Mouse (Mus musculus) heart, embryonic 13.5 days (tissue): ENCODE measurements around the gene Zfp316. TPM values are rescaled to one million over a fixed set of nuclear protein-coding genes. Genes with fewer than 3 reads are reported as not detected.

ENCODE experiments used
- ATAC-seq: fragments of 200-750 bp; cut with Nextera tagmentation; 2 replicates; pipeline ENCODE4 v1.8.0; 2017; ENCODE audit warnings: moderate TSS enrichment; ENCODE audit not compliant: insufficient number of reproducible peaks, low FRiP score, low TSS enrichment; ENCODE audit errors: extremely low read depth
- H3K27ac ChIP-seq: fragments of 300-500 bp; sonication (generic); replicated peaks from 2 replicates; pipeline ENCODE4 v1.5.1; 2015; ENCODE audit warnings: moderate library complexity, mild to moderate bottlenecking, inconsistent platforms
- H3K27me3 ChIP-seq: fragments of 300-500 bp; sonication (generic); replicated peaks from 2 replicates; pipeline ENCODE4 v1.6.1; 2015; ENCODE audit warnings: mild to moderate bottlenecking, inconsistent platforms
- H3K36me3 ChIP-seq: fragments of 300-500 bp; sonication (generic); 2 replicates; pipeline ENCODE4 v1.6.1; 2015; ENCODE audit warnings: mild to moderate bottlenecking, inconsistent platforms
- H3K4me1 ChIP-seq: fragments of 300-500 bp; sonication (generic); 2 replicates; pipeline ENCODE4 v1.6.1; 2015; ENCODE audit warnings: inconsistent platforms
- H3K4me2 ChIP-seq: fragments of 300-500 bp; sonication (generic); 2 replicates; pipeline ENCODE4 v1.6.1; 2015; ENCODE audit warnings: inconsistent platforms, mild to moderate bottlenecking, moderate library complexity
- H3K4me3 ChIP-seq: fragments of 300-500 bp; sonication (generic); 2 replicates; pipeline ENCODE4 v1.5.1; 2015; ENCODE audit warnings: moderate library complexity, mild to moderate bottlenecking, inconsistent platforms
- H3K9ac ChIP-seq: fragments of 300-500 bp; sonication (generic); 2 replicates; pipeline ENCODE4 v1.6.1; 2015; ENCODE audit warnings: inconsistent platforms, mild to moderate bottlenecking, moderate library complexity
- H3K9me3 ChIP-seq: fragments of 300-500 bp; sonication (generic); 2 replicates; pipeline ENCODE4 v1.6.1; 2016; ENCODE audit warnings: inconsistent platforms
- WGBS: fragments of 180-500 bp; shearing (Covaris S2); methylation state at CpG from one replicate; pipeline ENCODE4 v1.1.7; 2015; ENCODE audit warnings: mixed read lengths; 5-methylcytosine and 5-hydroxymethylcytosine counted together
- polyA plus RNA-seq: library from polyadenylated mRNA; unstranded; fragments of >200 nt; fragmentation: Nextera tagmentation; extraction: Ambion mirVana; gene quantifications from 2 replicates; pipeline ENCODE4 v1.2.1, GENCODE M21; 2015

Gene Zfp316
- 1.5 and 1.8 TPM in 2 replicates for polyA plus RNA-seq

- H3K27me3 ChIP-seq = peaks cover 4% of the 10 kb centered on the region
- H3K27ac ChIP-seq = peak within 1 kb of the TSS; percentile 73
- peak; percentile 62; the same call in 1 of the 2 replicates for ATAC-seq
These were observed at the start of gene Zfp316 for GRCm38 (mm10) chr5:143269363-143270150. Zfp316 (minus strand) TSS chr5:143270022.

GRCm38 (mm10) chr5:143317288-143317610, 47.4 kb upstream of the Zfp316 start:
- Histone ChIP-seq H3K9ac (no peak overlapping the region), H3K27ac (no peak overlapping the region), H3K4me1 (peaks cover 18% of the 10 kb centered on the region), H3K9me3 (no peaks in the 10 kb centered on the region), H3K4me3 (no peak overlapping the region), H3K27me3 (no peaks in the 10 kb centered on the region), H3K36me3 (peaks cover 80% of the 10 kb centered on the region), H3K4me2 (no peak overlapping the region)
- no peak for ATAC-seq
- whole genome bisulfite sequencing = 85% methylated on average over 8 of the region's 8 CpGs

More at GRCm38 (mm10) chr5:143269363-143270150, at the start of gene Zfp316:
- Histone ChIP-seq H3K9ac (peak within 1 kb of the TSS; percentile 96), H3K9me3 (no peaks in the 10 kb centered on the region), H3K36me3 (peaks cover under 1% of the 10 kb centered on the region; the same call in 1 of the 2 replicates), H3K4me2 (peak within 1 kb of the TSS; percentile 91), H3K4me1 (peaks cover 40% of the 10 kb centered on the region), H3K4me3 (peak within 1 kb of the TSS; percentile 93)
- WGBS = under 1% methylated on average over 70 of the region's 79 CpGs

- no peak overlapping the region for H3K4me3 ChIP-seq
- H3K36me3 ChIP-seq = peaks cover 80% of the 10 kb centered on the region
- H3K9me3 ChIP-seq = no peaks in the 10 kb centered on the region
- ATAC-seq = no peak
- 87% methylated on average over 5 of the region's 5 CpGs for WGBS
- peaks cover 18% of the 10 kb centered on the region for H3K4me1 ChIP-seq
- no peak overlapping the region for H3K4me2 ChIP-seq
- no peak overlapping the region for H3K9ac ChIP-seq
- no peak overlapping the region for H3K27ac ChIP-seq
- H3K27me3 ChIP-seq = no peaks in the 10 kb centered on the region
These were observed 46.9 kb upstream of the Zfp316 start for GRCm38 (mm10) chr5:143316605-143317287.

- Histone ChIP-seq H3K27ac (no peak overlapping the region), H3K4me3 (peak overlapping the region; percentile 90), H3K4me1 (peaks cover 18% of the 10 kb centered on the region), H3K27me3 (no peaks in the 10 kb centered on the region), H3K9ac (peak overlapping the region; percentile 96), H3K9me3 (no peaks in the 10 kb centered on the region), H3K36me3 (peaks cover 80% of the 10 kb centered on the region), H3K4me2 (peak overlapping the region; percentile 80)
- ATAC-seq = no peak
- 15% methylated on average over 8 of the region's 8 CpGs for WGBS
These were observed 45.7 kb upstream of the Zfp316 start for GRCm38 (mm10) chr5:143315514-143315888.

- peaks cover 80% of the 10 kb centered on the region for H3K36me3 ChIP-seq
- peak within 1 kb of the TSS; percentile 96 for H3K9ac ChIP-seq
- H3K4me1 ChIP-seq = peaks cover 18% of the 10 kb centered on the region
- peak within 1 kb of the TSS; percentile 80 for H3K4me2 ChIP-seq
- under 1% methylated on average over 95 of the region's 101 CpGs for WGBS
- H3K9me3 ChIP-seq = no peaks in the 10 kb centered on the region
- peak within 1 kb of the TSS; percentile 90 for H3K4me3 ChIP-seq
- peak within 1 kb of the TSS; percentile 93 for H3K27ac ChIP-seq
- ATAC-seq = peak; percentile 77
- no peaks in the 10 kb centered on the region for H3K27me3 ChIP-seq
These were observed 45.1 kb upstream of the Zfp316 start, which contains the start of gene E130309D02Rik for GRCm38 (mm10) chr5:143314730-143315513. E130309D02Rik (minus strand) TSS chr5:143315360.

GRCm38 (mm10) chr5:143314183-143314729, 44.4 kb upstream of the Zfp316 start:
- H3K4me3 ChIP-seq = peak overlapping the region; percentile 90
- H3K9me3 ChIP-seq = no peaks in the 10 kb centered on the region
- peak overlapping the region; percentile 80 for H3K4me2 ChIP-seq
- peaks cover 19% of the 10 kb centered on the region for H3K4me1 ChIP-seq
- ATAC-seq = no peak
- H3K27me3 ChIP-seq = no peaks in the 10 kb centered on the region
- H3K27ac ChIP-seq = peak overlapping the region; percentile 93
- peak overlapping the region; percentile 96 for H3K9ac ChIP-seq
- WGBS = 2% methylated on average over 16 of the region's 16 CpGs
- H3K36me3 ChIP-seq = peaks cover 80% of the 10 kb centered on the region

- WGBS = 64% methylated on average over 8 of the region's 8 CpGs
- ATAC-seq = no peak
- no peak overlapping the region for H3K4me2 ChIP-seq
- H3K36me3 ChIP-seq = peaks cover 80% of the 10 kb centered on the region
- no peak overlapping the region for H3K27ac ChIP-seq
- H3K4me1 ChIP-seq = peaks cover 25% of the 10 kb centered on the region
- no peaks in the 10 kb centered on the region for H3K9me3 ChIP-seq
- no peaks in the 10 kb centered on the region for H3K27me3 ChIP-seq
- H3K9ac ChIP-seq = no peak overlapping the region
- H3K4me3 ChIP-seq = no peak overlapping the region
These were observed 42.1 kb upstream of the Zfp316 start for GRCm38 (mm10) chr5:143311886-143312285.

GRCm38 (mm10) chr5:143309916-143310315, 40.1 kb upstream of the Zfp316 start:
- no peak for ATAC-seq
- Histone ChIP-seq H3K4me2 (no peak overlapping the region), H3K36me3 (peaks cover 89% of the 10 kb centered on the region), H3K4me3 (no peak overlapping the region), H3K9me3 (no peaks in the 10 kb centered on the region), H3K27me3 (no peaks in the 10 kb centered on the region), H3K9ac (no peak overlapping the region), H3K27ac (no peak overlapping the region), H3K4me1 (peaks cover 23% of the 10 kb centered on the region)
- 96% methylated on average over 7 of the region's 7 CpGs for WGBS

- Histone ChIP-seq H3K27ac (no peak overlapping the region; the same call in 1 of the 2 replicates), H3K36me3 (peaks cover 98% of the 10 kb centered on the region), H3K4me3 (no peak overlapping the region), H3K9me3 (no peaks in the 10 kb centered on the region), H3K4me2 (no peak overlapping the region), H3K27me3 (no peaks in the 10 kb centered on the region), H3K9ac (no peak overlapping the region), H3K4me1 (peaks cover 19% of the 10 kb centered on the region)
- ATAC-seq = no peak
- 74% methylated on average over 5 of the region's 5 CpGs for WGBS
These were observed 39.0 kb upstream of the Zfp316 start for GRCm38 (mm10) chr5:143308825-143309224.

GRCm38 (mm10) chr5:143304251-143304650, 34.4 kb upstream of the Zfp316 start:
- Histone ChIP-seq H3K4me1 (peaks cover 9% of the 10 kb centered on the region; the same call in 1 of the 2 replicates), H3K9me3 (no peaks in the 10 kb centered on the region), H3K9ac (no peak overlapping the region), H3K27ac (no peak overlapping the region), H3K4me3 (no peak overlapping the region), H3K4me2 (no peak overlapping the region), H3K27me3 (no peaks in the 10 kb centered on the region), H3K36me3 (peaks cover 98% of the 10 kb centered on the region)
- WGBS = 83% methylated on average over 7 of the region's 7 CpGs
- no peak for ATAC-seq

GRCm38 (mm10) chr5:143301296-143301695, 31.5 kb upstream of the Zfp316 start:
- no peak overlapping the region for H3K4me3 ChIP-seq
- H3K27ac ChIP-seq = no peak overlapping the region
- no peak overlapping the region for H3K9ac ChIP-seq
- WGBS = 66% methylated on average over 8 of the region's 8 CpGs
- no peak for ATAC-seq
- no peak overlapping the region for H3K4me2 ChIP-seq
- H3K9me3 ChIP-seq = no peaks in the 10 kb centered on the region
- H3K27me3 ChIP-seq = no peaks in the 10 kb centered on the region
- H3K4me1 ChIP-seq = peaks cover 15% of the 10 kb centered on the region
- H3K36me3 ChIP-seq = peaks cover 76% of the 10 kb centered on the region
